Mouse (Mus musculus) frontal cortex, adult (tissue): ENCODE measurements around the gene Spin2e.
"Not testable (repeated sequence)": the region's sequence is repeated elsewhere in the genome, so short reads cannot be mapped to it uniquely, and the experiment has no call there.

Source experiments
- ATAC-seq: cut with Nextera tagmentation; 2 replicates; pipeline ENCODE4 v1.9.2; 2017; ENCODE audit warnings: mild to moderate bottlenecking, moderate library complexity, mixed read lengths; ENCODE audit not compliant: low TSS enrichment

Spin2e gene

GRCm38 (mm10) chrX:31618820-31619219 is at the start of gene Spin2e:
Gene Spin2e, minus strand, starts transcription at chrX:31618920.
- ATAC-seq = not testable (repeated sequence)

GRCm38 (mm10) chrX:31574183-31574582 is 44.5 kb downstream of the Spin2e start, which contains the start of gene Gm21883:
Gene Gm21883, minus strand, starts transcription at chrX:31574283.
- ATAC-seq = not testable (repeated sequence)
